Mouse (Mus musculus): ENCODE measurements around the gene Nudt1. TPM values are rescaled to one million over a fixed set of nuclear protein-coding genes. Genes with fewer than 3 reads are reported as not detected.

Nudt1 gene
- polyA plus RNA-seq, 1 experiment = 18.2 TPM

DNA sequence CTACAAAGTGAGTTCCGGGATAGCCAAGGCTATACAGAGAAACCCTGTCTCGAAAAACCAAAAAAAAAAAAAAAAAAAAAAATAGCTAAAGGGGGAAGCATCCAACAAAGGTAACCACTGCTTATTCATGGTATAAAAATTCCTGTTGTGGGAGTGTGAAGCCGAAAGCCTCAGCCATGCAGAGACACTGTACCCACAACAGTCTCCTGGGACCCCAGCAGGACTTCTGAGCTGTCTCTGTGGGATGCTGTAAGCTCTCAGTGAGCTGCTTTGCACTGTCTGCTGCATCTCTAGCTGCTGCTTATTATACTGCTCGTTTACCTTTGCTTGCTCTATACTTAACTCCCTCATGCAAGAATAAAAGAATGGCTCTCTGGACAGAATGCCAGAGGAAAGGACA lies 23.2 kb upstream of the Nudt1 start:
- no peaks in the 10 kb centered on the region for H3K27me3 ChIP-seq (ENCODE audit: control insufficient read depth, insufficient read depth, insufficient read length)
- H3K4me2 ChIP-seq (ENCODE audit: low read depth) = no peak overlapping the region
- TF ChIP-seq REST (IDR thresholded peaks at IDR 0.05; ENCODE audit: insufficient read depth, insufficient read length) = no peak
- no peak for TF ChIP-seq TCF3 (IDR thresholded peaks at IDR 0.05; ENCODE audit: insufficient read length, low read depth)
- no peak for TF ChIP-seq POLR2AphosphoS2 (IDR thresholded peaks at IDR 0.05; ENCODE audit: insufficient read length, low read depth)
- TF ChIP-seq USF1 (IDR thresholded peaks at IDR 0.05; ENCODE audit: low read depth) = no peak
- TF ChIP-seq SRF (IDR thresholded peaks at IDR 0.05; ENCODE audit: control insufficient read depth, insufficient read length, low read depth) = no peak
- TF ChIP-seq CEBPB (IDR thresholded peaks at IDR 0.05; ENCODE audit: insufficient read depth, poor library complexity, severe bottlenecking) = no peak
- no peak for TF ChIP-seq TCF12 (IDR thresholded peaks at IDR 0.05; ENCODE audit: insufficient read depth, poor library complexity, severe bottlenecking)
- no peak for TF ChIP-seq POLR2A (IDR thresholded peaks at IDR 0.05; ENCODE audit: insufficient read length, low read depth)
- TF ChIP-seq MAX (IDR thresholded peaks at IDR 0.05; ENCODE audit: low read depth) = no peak
- no peak for TF ChIP-seq MYOG (IDR thresholded peaks at IDR 0.05; ENCODE audit: control insufficient read depth in 1 of 3, insufficient read depth in 1 of 3, insufficient read length in 2 of 3, low read depth in 2 of 3)
- TF ChIP-seq E2F4 (IDR thresholded peaks at IDR 0.05; ENCODE audit: insufficient read depth) = no peak
- TF ChIP-seq MYOD1 (IDR thresholded peaks at IDR 0.05; ENCODE audit: control insufficient read depth in 1 of 3, insufficient read length in 2 of 3, low read depth in 2 of 3) = no peak
- H3K79me2 ChIP-seq (ENCODE audit: control insufficient read depth, insufficient read depth) = no peaks in the 10 kb centered on the region
- peaks cover 8% of the 10 kb centered on the region for H3K36me3 ChIP-seq (ENCODE audit: control insufficient read depth, insufficient read depth)
- no peak overlapping the region for H3ac ChIP-seq (ENCODE audit: control insufficient read depth, insufficient read length)
- no peak overlapping the region for H3K4me3 ChIP-seq

GRCm38 (mm10) chr5:140306016-140306415 lies 15.4 kb upstream of the Nudt1 start:
- TF ChIP-seq POLR2AphosphoS2 (IDR thresholded peaks at IDR 0.05; ENCODE audit: insufficient read length, low read depth) (no peak), REST (IDR thresholded peaks at IDR 0.05; ENCODE audit: insufficient read depth, insufficient read length) (no peak), TCF3 (IDR thresholded peaks at IDR 0.05; ENCODE audit: insufficient read length, low read depth) (no peak), MYOD1 (IDR thresholded peaks at IDR 0.05; ENCODE audit: control insufficient read depth in 1 of 3, insufficient read length in 2 of 3, low read depth in 2 of 3) (no peak), MYOG (IDR thresholded peaks at IDR 0.05; ENCODE audit: control insufficient read depth in 1 of 3, insufficient read depth in 1 of 3, insufficient read length in 2 of 3, low read depth in 2 of 3) (no peak), SRF (IDR thresholded peaks at IDR 0.05; ENCODE audit: control insufficient read depth, insufficient read length, low read depth) (no peak), TCF12 (IDR thresholded peaks at IDR 0.05; ENCODE audit: insufficient read depth, poor library complexity, severe bottlenecking) (no peak), MAX (IDR thresholded peaks at IDR 0.05; ENCODE audit: low read depth) (no peak), CEBPB (IDR thresholded peaks at IDR 0.05; ENCODE audit: insufficient read depth, poor library complexity, severe bottlenecking) (no peak)
- no peak overlapping the region for H3K4me3 ChIP-seq
- H3ac ChIP-seq (ENCODE audit: control insufficient read depth, insufficient read length) = no peak overlapping the region
- H3K4me2 ChIP-seq (ENCODE audit: low read depth) = no peak overlapping the region
- H3K27me3 ChIP-seq (ENCODE audit: control insufficient read depth, insufficient read depth, insufficient read length) = no peaks in the 10 kb centered on the region
- H3K36me3 ChIP-seq (ENCODE audit: control insufficient read depth, insufficient read depth) = peaks cover 4% of the 10 kb centered on the region
- H3K79me2 ChIP-seq (ENCODE audit: control insufficient read depth, insufficient read depth) = no peaks in the 10 kb centered on the region

- Histone ChIP-seq H3K79me2 (ENCODE audit: control insufficient read depth, insufficient read depth) (no peaks in the 10 kb centered on the region), H3K4me3 (no peak overlapping the region), H3K27me3 (ENCODE audit: control insufficient read depth, insufficient read depth, insufficient read length) (no peaks in the 10 kb centered on the region), H3K36me3 (ENCODE audit: control insufficient read depth, insufficient read depth) (peaks cover 4% of the 10 kb centered on the region), H3K4me2 (ENCODE audit: low read depth) (no peak overlapping the region), H3ac (ENCODE audit: control insufficient read depth, insufficient read length) (no peak overlapping the region)
- no peak for TF ChIP-seq REST (IDR thresholded peaks at IDR 0.05; ENCODE audit: insufficient read depth, insufficient read length)
- no peak for TF ChIP-seq TCF3 (IDR thresholded peaks at IDR 0.05; ENCODE audit: insufficient read length, low read depth)
- no peak for TF ChIP-seq SRF (IDR thresholded peaks at IDR 0.05; ENCODE audit: control insufficient read depth, insufficient read length, low read depth)
- no peak for TF ChIP-seq E2F4 (IDR thresholded peaks at IDR 0.05; ENCODE audit: insufficient read depth)
- no peak for TF ChIP-seq MAX (IDR thresholded peaks at IDR 0.05; ENCODE audit: low read depth)
- TF ChIP-seq CEBPB (IDR thresholded peaks at IDR 0.05; ENCODE audit: insufficient read depth, poor library complexity, severe bottlenecking) = no peak
- TF ChIP-seq POLR2AphosphoS2 (IDR thresholded peaks at IDR 0.05; ENCODE audit: insufficient read length, low read depth) = no peak
- no peak for TF ChIP-seq POLR2A (IDR thresholded peaks at IDR 0.05; ENCODE audit: insufficient read length, low read depth)
Measured at GRCm38 (mm10) chr5:140307602-140308001, 13.9 kb upstream of the Nudt1 start.

DNA sequence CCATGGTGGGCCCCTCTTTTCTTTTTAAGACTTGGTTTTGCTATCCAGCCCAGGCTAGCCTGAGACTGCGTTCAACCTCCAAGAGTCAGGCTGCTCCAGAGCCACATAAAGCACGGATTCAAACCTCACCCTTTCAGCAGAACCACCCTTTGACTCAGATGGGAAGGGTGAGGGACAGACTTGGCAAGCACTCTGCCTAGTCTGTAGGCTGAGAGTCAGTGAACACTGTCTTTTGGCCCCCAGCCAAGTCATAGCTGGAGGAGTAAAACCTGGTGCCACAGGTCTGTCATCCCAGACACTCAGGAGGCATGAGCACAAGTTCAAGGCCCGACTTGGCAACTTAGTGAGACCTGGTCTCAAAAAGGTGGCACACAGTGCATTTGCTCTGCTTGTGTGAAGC lies 4.7 kb upstream of the Nudt1 start:
- Histone ChIP-seq H3K4me3 (no peak overlapping the region), H3ac (ENCODE audit: control insufficient read depth, insufficient read length) (no peak overlapping the region), H3K36me3 (ENCODE audit: control insufficient read depth, insufficient read depth) (no peaks in the 10 kb centered on the region), H3K27me3 (ENCODE audit: control insufficient read depth, insufficient read depth, insufficient read length) (no peaks in the 10 kb centered on the region), H3K4me2 (ENCODE audit: low read depth) (no peak overlapping the region), H3K79me2 (ENCODE audit: control insufficient read depth, insufficient read depth) (peaks cover 39% of the 10 kb centered on the region)
- no peak for TF ChIP-seq POLR2A (IDR thresholded peaks at IDR 0.05; ENCODE audit: insufficient read length, low read depth)
- no peak for TF ChIP-seq MAX (IDR thresholded peaks at IDR 0.05; ENCODE audit: low read depth)
- TF ChIP-seq MYOD1 (IDR thresholded peaks at IDR 0.05; ENCODE audit: control insufficient read depth in 1 of 3, insufficient read length in 2 of 3, low read depth in 2 of 3) = no peak
- TF ChIP-seq TCF3 (IDR thresholded peaks at IDR 0.05; ENCODE audit: insufficient read length, low read depth) = no peak
- no peak for TF ChIP-seq MYOG (IDR thresholded peaks at IDR 0.05; ENCODE audit: control insufficient read depth in 1 of 3, insufficient read depth in 1 of 3, insufficient read length in 2 of 3, low read depth in 2 of 3)

DNA sequence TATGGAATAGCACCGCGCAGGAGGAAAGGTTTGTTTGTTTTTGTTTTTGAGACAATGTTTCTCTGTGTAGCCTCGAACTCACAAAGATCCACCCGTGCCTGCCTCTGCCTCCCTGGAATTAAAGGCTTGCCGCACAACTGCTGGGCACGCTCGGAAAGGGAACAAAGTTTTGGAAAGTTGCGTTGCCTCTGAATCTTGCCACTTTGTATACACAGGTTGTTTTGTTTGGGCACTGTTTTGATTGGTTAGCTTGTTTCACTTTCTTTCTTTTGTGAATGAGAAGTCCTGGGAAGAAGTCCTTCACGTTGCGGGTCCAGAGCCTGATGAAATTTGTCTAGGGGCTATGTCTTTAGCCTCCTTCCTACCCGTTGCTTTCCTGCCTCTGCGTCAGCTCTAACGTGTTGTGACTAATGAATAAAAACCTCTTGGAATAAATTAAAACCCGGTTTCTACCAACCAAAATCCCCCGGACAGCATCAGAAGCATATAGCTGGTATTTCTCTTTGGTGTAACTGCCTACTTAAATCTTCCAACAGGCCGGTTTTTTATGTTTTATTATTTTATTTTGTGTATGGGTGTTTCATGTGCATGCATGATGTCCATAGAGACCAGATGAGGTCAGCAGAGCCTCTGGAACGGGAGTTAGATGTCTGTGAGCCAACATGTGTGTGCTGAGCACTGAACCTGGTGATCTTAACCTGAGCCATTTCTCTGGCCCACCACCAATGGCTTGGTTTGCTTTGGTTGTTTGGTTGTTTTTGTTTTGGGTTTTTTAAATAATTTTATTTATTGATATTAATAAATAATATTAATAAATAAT lies 510 bp downstream of the Nudt1 start:
- Histone ChIP-seq H3K4me3 (peak overlapping the region; percentile 88), H3K36me3 (ENCODE audit: control insufficient read depth, insufficient read depth) (no peaks in the 10 kb centered on the region), H3K27me3 (ENCODE audit: control insufficient read depth, insufficient read depth, insufficient read length) (no peaks in the 10 kb centered on the region), H3ac (ENCODE audit: control insufficient read depth, insufficient read length) (peak overlapping the region; percentile 94), H3K4me2 (ENCODE audit: low read depth) (peak overlapping the region; percentile 60), H3K79me2 (ENCODE audit: control insufficient read depth, insufficient read depth) (peaks cover 42% of the 10 kb centered on the region)
- TF ChIP-seq USF1 (IDR thresholded peaks at IDR 0.05; ENCODE audit: low read depth) = no peak
- no peak for TF ChIP-seq CEBPB (IDR thresholded peaks at IDR 0.05; ENCODE audit: insufficient read depth, poor library complexity, severe bottlenecking)
- no peak for TF ChIP-seq MYOG (IDR thresholded peaks at IDR 0.05; ENCODE audit: control insufficient read depth in 1 of 3, insufficient read depth in 1 of 3, insufficient read length in 2 of 3, low read depth in 2 of 3)
- TF ChIP-seq REST (IDR thresholded peaks at IDR 0.05; ENCODE audit: insufficient read depth, insufficient read length) = no peak
- TF ChIP-seq MYOD1 (IDR thresholded peaks at IDR 0.05; ENCODE audit: control insufficient read depth in 1 of 3, insufficient read length in 2 of 3, low read depth in 2 of 3) = no peak
- TF ChIP-seq TCF12 (IDR thresholded peaks at IDR 0.05; ENCODE audit: insufficient read depth, poor library complexity, severe bottlenecking) = no peak
- no peak for TF ChIP-seq POLR2A (IDR thresholded peaks at IDR 0.05; ENCODE audit: insufficient read length, low read depth)
